Mouse (Mus musculus): Measurements from ENCODE around the gene Xcl1.

DNA sequence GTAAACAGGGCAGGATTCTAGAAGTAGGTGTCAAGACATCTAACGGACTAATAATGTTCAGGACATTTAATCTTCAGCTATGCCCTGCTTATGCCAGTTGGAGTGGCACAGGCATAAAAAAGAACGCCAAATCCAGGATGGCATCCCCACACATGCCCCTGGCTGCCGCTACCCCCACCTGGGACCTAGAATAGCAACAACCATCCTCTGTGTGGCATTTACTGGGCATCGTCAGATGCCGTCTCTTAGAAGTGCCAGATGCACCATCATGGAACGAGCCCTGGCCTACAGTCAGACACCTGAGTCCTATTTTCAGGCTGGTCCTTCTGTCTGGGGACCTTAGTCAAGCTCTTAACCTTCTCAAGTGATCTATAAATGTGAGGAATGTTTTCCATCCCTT, 34.6 kb downstream of the Xcl1 start:
- TF ChIP-seq CTCF (IDR thresholded peaks at IDR 0.05) (no peak), EP300 (IDR thresholded peaks at IDR 0.05) (no peak)

All from lung, postnatal 0 days (tissue).